Mouse (Mus musculus): Measurements from ENCODE around the gene 4930402H24Rik.

Gene 4930402H24Rik

DNA sequence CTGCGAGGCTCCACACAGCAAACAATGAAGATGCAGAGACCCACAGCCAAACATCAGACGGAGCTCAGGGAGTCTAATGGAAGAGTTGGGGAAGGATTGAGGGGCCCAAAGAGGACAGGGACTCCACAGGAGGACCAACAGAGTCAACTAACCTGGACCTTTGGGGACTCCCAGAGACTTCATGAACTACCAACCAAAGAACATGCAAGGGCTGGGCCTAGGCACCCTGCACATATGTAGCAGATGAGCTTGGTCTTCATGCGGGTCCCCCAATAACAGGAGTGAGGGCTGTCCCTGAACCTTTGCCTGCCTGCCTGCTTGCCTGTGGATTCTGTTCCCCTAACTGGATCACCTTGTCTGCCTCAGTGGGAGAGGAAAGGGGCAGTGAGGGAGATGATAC lies 101.1 kb downstream of the 4930402H24Rik start:
- DNase-seq, result no peak

DNA sequence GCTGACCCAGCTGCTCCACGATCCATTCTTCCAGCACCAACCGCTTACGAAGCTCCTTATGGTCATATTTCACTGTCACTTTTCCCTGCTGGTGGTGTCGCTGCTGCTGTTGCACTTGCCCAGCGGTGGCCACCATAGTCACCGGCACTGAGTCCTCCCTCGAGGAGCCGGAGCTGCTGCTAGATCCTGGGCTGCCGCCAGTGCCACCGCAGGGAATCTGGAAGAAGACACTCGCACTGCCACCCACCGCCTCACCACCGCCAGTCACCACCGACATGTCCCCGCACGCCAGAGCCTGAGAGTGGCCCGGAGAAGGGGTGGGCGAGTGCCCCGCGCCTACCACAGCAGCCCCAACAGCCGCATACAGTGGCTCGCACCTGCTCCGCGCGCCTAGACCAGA lies 102.5 kb downstream of the 4930402H24Rik start:
- no peak for DNase-seq

DNA sequence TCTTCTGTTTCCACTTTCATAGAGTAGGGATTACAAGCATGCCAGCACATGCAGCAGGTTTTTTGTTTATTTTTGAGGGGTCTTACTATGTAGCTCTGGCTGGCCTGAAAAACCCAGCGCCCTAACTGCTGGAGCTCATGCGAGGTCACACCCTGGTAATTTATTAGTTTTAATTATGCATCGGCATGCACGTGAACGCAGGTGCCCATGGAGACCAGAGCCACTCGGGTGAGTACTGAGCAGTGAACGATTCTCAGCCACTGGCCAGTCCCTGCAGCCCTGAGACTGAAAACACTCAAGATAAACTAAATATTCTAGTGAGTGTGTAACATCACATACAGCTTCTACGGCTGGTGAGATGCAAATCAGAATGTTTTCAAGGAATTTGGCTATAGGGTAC lies 110.5 kb downstream of the 4930402H24Rik start:
- DNase-seq, result peak; percentile 68

DNA sequence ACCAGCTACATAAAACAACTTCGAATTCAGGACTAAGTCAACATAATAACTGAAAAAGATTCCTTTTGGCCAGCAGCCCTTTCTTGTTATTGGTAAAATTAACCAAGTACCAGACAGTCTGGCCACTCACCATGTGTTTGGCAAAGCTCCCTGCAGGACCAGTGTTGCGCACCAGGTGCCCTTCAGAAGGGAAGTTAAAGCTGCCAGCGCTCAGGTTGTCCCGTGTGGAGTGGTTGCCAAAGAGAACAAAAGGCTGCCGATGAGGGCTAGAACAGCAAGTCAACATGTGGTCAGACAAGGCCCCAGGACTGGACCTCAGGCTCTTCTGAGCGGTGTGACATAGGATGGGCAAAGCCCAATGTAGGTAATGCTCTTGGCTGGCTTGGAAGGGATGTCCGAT lies 114.5 kb downstream of the 4930402H24Rik start:
- peak; percentile 56 for DNase-seq

DNA sequence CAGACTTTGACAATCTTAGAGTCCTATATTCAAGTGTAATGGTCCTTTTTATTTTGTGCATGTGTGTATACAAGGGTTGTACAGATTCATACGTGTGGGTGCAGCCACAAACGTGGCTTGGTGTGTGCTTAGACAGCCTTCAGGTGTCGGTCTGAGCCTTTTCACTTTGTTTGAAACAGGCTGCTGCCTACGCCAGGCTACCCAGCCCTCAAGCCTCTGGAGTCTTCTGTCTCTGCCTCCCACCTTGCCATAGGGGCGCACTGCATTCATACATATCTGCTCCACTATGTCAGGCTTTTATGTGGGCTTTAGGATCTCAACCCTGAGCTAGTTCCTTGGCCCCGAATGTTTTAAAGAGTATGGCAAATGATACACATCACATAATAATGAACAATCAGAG lies 116.6 kb downstream of the 4930402H24Rik start:
- no peak for DNase-seq

DNA sequence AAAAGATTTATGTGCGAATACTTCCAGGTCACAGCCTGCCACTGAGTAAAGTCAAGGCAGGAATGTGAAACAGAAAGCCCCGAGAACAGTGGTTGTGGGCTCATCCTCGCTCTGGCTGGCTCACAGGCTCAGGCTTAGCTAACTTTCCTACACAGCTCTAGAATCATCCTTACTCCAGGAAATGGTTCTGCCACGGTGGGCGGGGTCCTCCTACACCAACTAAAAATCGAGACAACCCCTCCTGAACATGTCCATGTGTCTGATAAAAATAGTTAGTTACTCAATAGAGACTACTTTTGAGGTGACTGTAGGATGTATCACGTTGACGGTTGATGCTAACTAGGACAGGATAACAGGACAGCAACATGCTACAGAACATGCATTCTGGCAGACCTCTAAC lies 117.2 kb downstream of the 4930402H24Rik start:
- DNase-seq, result no peak

DNA sequence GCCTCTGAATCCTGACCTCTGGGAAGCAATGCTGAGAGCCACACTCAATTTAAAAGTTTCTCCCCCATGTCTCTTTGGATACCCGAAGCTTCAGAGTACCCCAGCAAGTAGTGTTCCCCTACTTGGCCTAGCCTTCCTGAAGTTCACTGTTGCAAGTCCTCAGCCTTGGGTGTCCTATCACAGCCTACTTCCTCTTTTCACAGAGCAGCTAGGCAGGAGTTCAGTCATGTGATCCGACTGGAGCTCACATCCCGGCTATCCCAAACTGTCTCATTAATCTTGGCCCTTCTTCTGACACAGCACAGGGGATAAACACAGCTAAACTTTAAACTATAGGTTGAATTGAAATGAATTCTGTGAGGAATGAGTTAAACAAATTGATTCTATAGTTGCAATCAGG lies 121.3 kb downstream of the 4930402H24Rik start:
- DNase-seq, result no peak

DNA sequence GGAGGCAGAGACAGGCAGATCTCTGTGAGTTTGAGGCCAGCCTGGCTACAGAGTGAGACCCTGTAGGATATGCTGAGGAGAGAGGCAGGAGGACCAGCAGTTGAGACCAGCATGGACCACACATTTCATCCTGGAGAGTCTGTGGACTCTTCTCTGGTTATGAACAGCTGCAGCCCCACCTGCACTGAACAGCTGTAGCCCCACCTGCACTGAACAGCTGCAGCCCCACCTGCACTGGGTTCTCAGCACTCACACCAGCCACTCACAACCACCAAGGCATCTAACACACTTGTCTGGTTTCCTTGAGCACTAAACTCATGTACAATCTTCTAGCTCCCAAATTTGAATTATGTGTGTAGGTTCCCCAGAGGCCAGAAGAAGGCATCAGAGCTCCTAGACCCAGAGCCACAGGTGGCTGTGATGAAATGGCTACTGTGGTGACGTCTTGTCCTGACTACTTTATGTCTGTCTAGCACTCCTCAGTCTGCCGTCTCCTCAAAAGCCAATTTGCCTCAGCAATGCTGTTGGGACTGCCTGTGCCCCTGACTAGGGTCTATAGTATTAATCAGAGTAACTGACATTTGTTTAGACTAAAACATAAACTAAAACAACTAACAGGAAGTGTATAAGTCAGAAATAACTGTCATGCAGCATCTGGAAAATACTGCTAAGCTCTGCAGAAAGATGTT lies 125.4 kb downstream of the 4930402H24Rik start:
- DNase-seq, result no peak

DNA sequence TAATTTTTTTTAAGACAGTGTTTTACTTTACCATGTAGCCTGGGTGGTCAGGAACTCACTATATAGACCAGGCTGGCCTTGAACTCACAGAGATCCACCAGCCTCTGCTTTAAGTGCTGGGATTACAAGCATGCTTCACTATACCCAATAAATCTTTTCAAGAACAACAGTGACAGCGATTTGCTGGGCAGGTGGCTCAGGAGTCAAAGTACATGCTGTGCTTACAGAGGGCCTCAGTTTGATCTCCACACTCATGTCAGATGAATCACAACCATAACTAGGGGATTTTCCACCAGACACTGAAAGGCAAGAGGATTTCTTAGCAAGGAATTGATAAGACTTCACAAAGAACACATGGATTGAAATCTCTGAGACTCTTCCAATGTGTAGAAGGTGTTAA lies 126.3 kb downstream of the 4930402H24Rik start:
- DNase-seq, result no peak

DNA sequence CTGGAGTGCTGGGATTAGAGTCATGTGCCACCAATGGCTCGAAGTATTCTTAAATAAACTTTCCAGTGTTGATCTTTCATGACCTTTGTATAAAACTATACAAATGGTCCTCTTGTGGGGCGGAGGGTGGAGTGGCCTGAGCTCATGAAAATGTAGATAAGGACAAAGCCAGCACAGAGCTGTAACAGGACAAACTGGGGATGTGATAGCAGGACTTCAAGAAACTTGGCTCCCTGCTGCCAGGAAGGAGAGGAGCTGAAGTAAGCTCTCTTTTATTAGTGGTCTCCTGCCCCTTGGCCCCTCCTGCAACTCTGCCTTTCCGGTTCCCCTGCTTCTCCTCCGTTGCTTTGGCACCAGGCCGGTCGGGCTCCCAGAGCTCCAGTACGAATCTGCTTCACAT lies 129.6 kb downstream of the 4930402H24Rik start:
- DNase-seq, result no peak

DNA sequence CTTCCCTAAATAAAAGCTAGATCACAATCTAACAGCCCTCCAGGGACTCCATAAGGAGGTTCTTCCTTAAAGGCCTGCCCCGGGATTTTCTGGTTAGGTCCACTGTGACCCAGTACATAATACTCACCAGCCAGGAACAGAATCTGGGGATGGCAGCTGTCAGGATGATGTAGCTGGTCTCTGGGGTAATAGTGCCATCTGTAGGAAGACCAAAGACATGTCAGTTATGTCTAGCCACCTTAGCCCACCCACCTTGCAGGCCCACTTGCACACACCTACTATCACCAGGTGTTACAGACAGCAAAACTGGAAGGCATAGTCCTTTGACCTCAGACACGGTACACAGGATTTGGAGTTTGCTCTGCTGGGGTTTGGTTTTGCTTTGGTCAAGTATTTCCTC lies 138.7 kb downstream of the 4930402H24Rik start:
- DNase-seq, result no peak

DNA sequence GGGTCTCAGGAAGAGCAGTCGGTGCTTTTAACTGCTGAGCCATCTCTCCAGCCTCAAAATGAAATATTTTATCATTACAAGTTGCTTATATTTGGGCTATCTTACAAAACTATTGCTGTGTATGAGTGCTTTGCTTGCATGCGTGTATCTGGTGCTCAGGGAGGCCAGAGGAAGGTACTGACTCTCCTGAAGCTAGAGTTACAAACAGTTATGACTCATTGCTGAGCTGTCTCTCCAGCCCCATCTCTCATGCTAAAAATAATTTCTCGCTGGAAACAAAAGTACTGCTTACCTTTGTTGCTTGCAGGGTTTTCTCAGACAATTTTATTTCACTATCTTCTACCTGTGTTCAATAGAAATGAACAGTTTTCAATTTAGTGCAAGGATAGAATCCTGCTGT lies 140.8 kb downstream of the 4930402H24Rik start:
- DNase-seq, result no peak

DNA sequence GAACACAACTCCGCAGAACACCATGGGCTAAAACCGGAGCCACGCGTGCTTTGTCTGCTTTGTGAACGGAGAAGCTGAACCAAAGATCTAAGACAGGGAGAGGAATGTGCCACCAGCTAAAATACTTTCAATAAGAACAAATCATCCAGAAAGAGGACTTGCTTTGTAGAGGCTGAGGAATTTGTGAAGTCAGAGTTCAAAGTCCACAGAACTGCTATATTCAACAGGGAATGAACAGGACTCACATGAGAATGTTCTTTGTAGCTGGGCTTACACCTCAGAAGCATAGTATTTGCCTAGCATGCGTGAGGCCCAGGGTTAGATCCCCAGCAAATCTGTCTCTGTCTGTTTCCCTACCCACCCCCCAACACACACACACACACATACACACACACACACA lies 145.3 kb downstream of the 4930402H24Rik start:
- DNase-seq, result peak; percentile 35

DNA sequence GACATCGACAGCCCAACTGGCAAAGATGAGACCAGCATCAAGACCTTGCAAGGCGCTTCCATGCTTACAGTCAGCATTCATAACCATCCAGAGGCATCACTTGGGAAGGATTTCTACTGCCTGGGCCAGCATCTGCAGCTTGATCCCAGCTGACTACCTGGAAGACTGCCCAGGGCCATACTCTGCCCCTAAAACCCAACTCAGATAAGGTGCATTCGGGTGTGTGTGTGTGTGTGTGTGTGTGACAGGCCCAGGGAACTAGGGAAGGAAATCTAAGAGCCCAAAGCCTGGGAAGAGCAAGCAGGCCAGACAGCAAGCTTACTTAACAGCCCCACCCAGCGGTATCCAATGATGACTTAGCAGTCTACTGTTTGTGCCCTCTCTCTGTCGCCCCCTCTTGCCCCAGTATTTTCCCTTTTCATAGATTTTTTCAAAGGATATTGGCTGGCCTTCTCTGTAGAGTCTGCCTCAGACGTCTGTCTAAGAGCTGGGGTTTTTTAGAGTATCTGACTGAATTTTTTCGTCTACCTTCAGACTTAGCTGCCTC lies 151.1 kb downstream of the 4930402H24Rik start:
- no peak for DNase-seq

DNA sequence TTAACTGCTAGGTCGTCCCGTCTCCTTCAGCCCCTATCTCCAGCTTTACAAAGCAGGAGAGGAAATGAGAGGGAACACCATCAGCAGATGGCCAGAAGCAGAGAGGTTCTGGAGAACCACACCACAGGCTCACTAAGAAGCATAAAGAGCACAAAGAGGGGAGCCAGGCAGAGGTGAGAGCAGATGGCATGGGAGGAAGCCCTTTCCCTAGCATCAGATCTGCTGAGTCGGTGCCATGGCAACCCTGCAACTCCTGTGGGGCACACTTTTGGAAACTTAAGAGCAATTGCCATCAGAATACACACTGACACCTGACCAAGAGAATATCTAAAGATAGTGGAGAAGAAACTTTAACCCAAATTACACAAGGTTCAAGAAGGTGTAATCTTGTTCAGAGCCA lies 151.6 kb downstream of the 4930402H24Rik start:
- no peak for DNase-seq

DNA sequence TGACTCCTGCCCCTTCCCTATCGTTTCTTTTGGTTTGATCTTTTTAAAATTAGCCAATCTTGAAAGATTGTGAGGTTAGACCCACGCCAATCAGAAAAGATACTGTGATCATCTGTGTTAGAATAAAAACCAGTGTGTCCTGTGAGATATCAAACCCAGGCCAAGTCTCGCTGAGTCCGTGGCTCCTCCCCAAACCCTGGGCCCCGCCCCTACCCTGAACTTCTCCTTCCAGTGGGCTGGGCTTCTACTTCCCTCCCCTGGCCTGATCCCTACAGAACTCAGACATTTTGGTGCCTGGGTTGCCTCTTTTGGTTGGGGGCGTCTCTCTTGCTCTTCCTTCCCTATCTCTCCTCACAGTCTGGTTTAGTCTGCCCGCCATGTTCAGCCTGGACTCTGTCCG lies 155.8 kb downstream of the 4930402H24Rik start:
- no peak for DNase-seq

DNA sequence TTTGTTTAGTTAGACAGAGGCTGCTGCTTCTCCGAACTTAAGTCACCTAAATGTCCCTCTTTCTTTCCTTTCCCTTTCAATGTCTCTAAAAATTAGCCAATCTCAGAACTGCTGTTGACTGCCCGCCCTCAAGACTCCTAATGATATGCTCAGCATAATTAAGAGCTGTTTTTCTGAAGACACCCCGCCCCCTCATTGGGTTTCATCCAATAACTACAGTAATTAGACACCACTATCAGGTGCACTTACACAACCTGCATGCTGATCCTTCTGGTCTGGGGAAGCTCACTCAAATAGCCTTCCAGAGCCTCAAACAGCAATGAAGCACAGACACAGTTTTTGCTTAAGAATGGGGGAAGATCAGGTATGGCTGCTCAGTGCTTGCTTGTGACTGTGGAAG lies 156.5 kb downstream of the 4930402H24Rik start:
- DNase-seq, result no peak

DNA sequence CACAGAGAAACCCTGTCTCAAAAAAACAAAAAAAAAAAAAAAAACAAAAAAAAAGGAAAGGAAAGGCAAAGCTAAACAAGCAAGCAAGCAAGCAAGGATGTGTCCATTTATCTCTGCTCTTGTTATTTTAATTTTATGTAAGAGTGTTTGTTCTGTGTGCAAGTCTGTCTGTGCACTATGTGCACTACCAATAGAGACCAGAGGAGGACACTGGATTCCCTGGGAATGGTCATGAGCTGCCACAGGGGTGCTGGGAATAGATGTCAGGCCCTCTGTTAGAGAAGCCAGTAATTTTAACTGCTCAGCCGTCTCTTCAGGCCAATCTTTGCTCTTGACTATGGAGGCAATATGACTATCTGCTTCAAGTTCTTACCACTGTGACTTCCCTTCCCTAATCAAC lies 162.6 kb downstream of the 4930402H24Rik start:
- no peak for DNase-seq

DNA sequence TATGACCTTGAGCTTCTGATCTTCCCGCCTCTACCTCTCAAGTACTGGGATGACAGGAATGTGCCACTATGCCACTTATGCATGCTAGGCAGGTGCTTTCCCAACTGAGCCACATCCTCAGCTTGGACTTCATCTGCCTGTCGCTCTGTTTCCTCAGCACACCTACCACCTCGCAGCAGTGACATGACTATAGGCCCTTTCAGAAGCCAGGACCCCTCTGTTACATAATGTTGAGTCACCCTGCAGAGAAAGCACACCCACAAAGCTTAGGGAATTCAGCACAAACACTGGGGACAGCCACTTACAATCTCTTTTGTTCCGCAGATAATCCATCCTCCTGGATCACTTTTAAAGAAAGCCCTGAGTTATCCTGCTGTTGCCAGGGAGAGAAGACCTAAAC lies 166.1 kb downstream of the 4930402H24Rik start:
- no peak for DNase-seq

DNA sequence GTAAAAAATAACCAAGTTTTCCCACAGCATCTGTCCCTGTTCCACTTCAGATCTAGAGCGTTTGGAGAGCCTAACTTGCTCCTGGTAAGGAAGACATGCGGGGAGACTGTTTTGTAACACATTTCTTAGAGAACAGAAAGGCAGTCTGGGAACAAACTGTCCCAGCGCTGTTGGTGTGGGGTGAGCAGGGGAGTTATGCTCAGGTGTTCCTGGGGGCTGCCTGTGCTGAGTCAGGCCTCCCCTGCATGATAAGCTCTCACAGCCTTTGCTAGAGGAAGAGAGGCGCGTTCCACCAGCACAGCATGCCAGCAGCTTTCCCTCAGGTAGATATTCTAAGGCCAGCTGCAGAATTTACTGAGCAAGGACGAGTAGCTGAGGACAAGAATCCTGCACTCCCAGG lies 168.2 kb downstream of the 4930402H24Rik start:
- DNase-seq, result no peak

DNA sequence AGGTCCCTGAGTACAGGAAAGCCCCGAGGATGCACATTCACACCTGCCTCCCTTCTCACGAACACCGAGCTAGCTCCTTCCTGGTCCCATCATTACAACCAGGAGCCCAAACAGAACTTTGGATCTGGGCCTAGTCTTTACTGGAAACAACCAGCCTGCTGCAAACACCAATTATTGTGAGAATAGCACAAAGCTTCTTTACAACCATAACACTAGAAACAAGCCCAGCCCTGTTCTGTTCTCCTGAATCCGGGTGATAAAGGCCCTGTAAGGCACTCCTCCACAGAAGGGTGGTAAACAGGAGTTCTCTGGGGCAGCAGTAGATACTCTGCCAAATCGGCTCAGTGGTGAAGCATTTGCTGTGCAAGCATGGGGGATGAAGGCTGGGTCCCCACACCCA lies 170.9 kb downstream of the 4930402H24Rik start:
- peak; percentile 9 for DNase-seq

DNA sequence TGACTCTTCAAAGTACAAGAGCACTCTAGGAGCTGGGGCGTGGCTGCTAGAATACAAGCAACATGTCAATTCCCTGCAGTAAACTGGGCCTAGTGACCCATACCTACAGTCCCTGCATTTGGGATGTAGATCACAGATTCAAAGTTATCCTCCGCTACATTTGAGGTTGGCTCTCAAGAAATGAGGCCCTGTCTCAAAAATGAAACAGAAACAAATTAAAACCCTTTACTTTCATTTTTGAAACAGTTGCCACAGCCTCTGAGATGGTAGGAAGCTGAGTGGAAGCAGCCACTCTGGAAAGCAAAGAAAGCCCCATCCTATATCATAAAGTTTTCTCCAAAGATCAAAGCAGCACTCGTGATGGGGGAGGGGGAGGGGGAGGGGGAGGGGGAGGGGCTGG lies 172.8 kb downstream of the 4930402H24Rik start:
- DNase-seq, result no peak

DNA sequence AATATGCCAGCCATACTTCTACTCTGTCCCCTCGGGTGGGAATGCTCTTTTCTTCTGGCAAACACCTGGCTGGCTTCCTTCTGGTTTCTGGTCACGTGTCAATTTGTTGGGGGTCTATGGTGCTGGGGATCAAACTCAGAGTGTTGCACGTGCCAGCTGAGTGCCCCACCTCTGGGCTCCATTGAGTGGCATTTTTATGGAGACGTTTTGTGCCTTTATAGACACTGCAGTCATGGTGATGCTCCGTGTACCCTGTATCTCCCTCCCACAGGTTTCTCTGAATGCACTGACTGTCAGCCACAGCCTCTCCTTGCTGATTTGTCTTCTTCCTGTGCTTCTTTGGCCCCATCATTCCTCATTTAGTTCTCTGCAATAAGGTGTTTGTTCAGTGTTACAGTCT lies 174.4 kb downstream of the 4930402H24Rik start:
- no peak for DNase-seq

DNA sequence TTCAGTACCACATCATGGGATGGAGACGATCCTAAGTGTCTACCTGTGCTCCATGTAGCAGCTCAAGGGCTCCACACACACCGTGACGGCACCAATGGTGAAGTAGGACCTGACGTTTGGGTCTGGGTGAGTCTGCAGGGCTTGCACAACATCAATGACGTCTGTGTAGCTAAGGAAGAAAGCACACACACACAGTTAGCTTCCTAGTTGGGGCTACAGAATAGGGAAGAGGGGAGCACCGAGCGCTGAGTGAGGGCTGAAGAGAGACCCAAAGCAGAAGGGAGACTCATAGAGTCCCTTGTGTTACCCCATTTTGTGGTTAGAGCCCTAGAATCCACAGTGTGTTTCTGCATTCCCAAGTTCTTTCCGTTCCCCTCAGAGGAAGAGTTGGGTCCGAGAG lies 175.5 kb downstream of the 4930402H24Rik start:
- DNase-seq, result no peak

DNA sequence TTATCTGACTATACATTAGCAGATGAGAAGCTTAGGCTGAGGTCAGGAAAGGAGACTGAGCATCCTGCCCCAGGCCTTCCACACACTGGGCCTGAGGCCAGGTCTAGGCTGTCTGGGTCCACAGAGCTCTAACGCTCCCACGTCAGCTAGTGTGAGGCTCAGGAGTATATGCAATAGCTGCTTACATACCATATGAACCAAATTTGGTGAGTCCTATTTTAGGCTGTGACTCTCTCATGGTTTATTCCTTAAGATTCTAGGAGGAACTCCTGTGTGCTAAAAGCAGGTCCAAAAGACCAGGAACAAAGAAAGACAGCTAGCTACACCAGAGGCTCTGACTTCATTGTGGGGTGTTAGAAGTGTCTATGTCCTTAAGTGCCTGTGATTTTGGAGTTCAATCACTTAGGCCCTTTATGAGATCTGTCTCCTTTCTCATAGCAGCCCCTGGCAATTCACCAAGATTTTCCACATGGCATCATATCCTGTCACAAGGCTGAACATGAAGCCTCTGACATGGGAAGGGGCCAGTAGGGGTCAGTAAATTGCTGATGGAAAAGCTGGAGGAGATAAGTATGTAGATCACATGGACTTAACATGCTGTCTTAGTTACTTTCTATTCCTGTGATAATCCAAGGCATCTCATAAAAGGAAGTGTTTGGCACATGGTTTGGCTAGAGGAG lies 177.2 kb downstream of the 4930402H24Rik start:
- no peak for DNase-seq

Measured in kidney, adult 11 months (tissue).